Mouse (Mus musculus) spleen, embryonic (tissue): Measurements from ENCODE around the gene Map4k4.

Experiments
- CTCF ChIA-PET: fragments of 350-600 bp; sonication (Branson Sonifier 250); formaldehyde crosslinking; loops from one replicate; lab custom pipeline; 2022; lab: Charles Lee

Gene Map4k4

DNA sequence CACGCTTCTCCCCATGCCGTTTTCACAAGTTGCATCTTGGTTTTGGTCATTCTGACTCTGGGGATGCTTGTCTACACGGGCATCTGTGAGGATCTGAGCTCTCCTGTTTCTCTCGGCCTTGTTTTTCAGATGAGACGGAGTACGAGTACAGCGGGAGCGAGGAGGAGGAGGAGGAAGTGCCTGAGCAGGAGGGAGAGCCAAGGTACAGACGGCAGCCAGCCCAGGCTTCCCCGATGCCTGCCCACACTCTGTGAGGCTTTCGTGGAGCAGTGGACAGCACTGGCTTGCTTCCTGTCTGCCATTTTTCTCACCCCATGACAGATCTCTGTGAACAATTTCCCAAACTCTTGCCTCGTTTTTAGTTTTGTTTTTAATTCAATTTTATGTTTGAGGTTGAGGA is 88.1 kb downstream of the Map4k4 start:
- CTCF ChIA-PET = interaction anchor here (0.7 kb wide), 1 partner anchor 166 kb away, joined by 3 read pairs; no protein-coding TSS in a partner anchor

DNA sequence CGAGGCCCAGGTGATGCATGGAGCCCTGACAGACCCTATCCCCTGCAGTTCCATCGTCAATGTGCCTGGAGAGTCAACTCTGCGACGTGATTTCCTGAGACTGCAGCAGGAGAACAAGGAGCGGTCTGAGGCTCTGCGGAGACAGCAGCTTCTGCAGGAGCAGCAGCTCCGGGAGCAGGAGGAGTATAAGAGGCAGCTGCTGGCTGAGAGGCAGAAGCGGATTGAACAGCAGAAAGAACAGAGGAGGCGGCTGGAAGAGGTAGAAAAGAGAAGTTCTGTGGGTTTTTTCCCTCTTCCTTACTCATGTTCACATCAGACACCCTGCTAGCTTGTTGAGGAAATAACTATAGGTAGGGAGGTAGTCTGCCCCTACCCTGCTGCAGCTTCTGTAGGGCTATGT is 89.3 kb downstream of the Map4k4 start:
- CTCF ChIA-PET = no interaction called here

DNA sequence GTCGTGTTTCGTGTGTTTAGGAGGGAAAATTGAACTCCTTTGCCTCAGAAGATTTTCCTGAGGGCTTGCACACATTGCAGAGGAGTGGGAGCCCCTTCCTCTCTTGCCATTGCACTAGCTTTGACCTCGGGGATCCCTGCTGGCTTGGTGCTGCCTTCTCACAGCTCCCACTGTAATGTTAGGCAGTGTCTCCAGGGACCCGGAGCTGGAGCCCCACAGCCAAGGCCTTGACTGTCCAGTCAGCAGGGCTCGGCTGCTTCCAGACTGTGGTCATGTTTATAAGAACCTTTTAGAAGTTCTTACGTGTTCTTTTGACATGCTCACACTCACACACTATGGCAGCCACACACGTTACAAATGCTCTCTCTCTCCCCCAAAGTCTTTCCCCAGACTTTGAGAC is 93.2 kb downstream of the Map4k4 start:
- CTCF ChIA-PET = interaction anchor here (0.5 kb wide), 1 partner anchor 1147 kb away, joined by 8 read pairs; no protein-coding TSS in a partner anchor

DNA sequence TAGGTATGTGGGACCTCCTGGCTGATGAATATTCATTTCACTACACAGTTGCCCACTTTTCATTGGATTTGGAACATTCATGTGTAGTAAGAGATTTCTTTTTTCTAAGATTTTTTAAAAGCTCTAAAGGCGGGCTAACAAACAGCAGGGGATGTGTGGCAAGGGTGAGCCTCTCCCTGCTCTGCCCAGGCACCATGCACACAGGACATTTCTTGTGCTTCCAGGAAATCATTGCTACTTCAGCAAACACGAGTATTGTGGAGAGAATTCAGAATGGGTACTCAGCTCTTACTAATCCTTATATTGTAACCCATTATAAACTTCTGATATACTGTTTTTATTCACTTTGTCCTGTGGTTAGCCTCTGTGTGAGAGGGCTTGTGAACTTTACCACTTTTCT is 94.9 kb downstream of the Map4k4 start:
- CTCF ChIA-PET = no interaction called here

DNA sequence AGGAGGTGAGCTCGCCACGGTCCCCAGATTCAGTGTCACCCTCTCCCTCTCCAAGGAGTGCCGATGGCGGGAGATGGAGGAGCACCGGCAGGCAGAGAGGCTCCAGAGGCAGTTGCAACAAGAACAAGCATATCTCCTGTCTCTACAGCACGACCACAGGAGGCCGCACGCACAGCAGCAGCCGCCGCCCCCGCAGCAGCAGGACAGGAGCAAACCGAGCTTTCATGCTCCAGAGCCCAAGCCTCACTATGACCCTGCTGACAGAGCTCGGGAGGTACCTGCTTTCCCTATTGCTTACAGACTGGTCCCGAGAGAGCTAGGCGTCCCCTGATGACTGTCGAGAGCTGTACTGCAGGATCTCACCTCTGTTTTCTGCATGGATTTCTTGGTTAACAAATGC is 99.8 kb downstream of the Map4k4 start:
- CTCF ChIA-PET = no interaction called here

DNA sequence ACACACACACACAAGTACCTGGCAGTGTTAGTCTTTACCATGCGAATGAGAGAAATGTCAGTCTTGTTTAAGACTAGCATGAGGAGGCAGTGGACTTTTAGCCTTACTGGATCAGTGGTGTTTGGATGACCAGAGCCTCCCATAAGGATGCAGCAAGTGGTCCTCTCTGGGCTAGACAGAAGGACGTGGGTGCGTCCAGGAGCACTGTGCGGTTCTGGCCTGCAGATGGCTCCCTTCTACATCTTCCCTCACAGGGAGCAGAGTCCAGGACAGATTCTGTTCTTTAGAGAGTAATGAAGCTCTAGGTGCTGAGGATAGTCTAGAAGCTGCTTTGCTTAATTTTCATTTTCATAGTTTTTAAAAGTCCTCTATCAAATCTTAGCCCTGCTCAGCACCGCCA is 100.2 kb downstream of the Map4k4 start:
- CTCF ChIA-PET = no interaction called here

DNA sequence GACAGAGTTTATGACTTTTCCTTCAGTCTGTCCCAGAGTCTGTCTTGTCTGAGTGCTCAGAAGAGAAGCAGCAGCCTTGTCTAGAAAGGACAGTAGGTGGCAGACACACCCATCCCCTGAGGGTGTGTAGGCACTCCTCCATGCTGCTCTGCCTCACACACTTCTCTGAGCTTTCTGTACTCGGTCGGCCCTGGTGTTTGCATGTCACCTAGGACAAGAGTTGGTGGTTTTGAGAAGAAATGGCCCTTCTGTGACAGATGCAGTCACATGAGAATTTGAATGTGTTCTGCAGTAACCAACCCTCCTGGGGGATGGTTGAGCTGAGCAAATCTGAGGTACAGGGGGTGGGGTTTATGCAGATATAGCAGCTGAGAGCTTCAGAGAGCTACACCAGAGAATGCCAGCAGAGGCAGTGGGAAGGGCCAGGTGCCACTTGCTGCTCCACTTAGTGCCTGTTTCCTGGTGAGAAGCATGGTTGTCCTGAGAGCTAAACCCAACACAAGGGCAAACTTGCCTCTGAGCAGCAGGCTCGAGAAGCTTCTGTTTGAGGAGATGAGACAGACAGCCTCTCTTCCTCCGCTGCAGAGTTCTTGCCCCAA is 101.5 kb downstream of the Map4k4 start:
- CTCF ChIA-PET = no interaction called here

DNA sequence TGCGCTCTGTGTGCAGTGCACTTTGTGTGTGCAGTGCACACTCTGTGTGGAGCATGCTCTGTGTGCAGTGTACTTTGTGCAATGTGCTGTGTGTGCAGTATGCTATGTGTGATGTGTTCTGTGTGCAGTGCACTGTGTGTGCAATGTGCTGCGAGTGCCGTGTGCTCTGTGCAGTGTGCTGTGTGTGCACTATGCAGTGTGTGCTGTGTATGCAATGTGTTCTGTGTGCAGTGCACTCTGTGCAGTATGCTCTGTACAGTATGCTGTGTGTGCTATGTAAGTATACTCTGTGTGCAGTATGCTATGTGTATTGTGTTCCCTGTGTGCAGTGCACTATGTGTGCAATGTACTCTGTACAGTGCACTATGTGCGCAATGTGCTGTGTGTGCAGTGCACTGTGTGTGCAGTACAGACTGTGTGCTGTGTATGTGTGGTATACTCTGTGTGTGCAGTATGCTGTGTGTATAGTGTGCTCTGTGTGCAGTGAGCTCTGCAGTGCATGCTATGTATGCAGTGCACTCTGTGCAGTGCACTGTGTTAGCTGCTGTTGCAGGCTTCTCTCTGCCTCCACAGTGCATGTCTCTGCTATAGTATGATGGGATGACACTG is 105.4 kb downstream of the Map4k4 start:
- CTCF ChIA-PET = no interaction called here

DNA sequence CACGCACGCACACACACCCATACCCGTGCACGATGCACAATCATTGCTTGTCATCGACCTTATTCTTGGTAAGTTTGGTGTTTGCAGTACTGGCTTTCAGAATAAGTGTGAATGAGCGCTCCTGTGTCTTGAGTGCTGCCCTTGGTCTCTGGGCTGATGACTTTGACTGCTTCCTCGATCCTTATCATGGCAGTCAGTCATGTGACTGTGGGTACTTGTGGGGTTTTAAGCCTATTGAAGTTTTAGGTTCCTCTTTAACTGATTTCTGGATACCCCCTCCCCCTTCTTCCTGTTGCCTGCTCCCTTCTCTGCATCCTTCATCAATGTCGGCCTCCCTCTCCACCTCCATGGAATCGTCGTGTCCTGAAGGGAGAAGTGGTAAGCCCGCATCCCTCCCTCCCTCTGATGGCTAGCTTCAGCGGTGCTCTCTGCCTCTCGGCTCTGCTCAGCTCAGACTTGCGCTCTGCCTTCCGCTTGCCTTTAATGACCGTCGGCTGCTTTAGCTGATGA is 107.3 kb downstream of the Map4k4 start:
- CTCF ChIA-PET = interaction anchor here (0.6 kb wide), 1 partner anchor 116 kb away, joined by 3 read pairs; no protein-coding TSS in a partner anchor

DNA sequence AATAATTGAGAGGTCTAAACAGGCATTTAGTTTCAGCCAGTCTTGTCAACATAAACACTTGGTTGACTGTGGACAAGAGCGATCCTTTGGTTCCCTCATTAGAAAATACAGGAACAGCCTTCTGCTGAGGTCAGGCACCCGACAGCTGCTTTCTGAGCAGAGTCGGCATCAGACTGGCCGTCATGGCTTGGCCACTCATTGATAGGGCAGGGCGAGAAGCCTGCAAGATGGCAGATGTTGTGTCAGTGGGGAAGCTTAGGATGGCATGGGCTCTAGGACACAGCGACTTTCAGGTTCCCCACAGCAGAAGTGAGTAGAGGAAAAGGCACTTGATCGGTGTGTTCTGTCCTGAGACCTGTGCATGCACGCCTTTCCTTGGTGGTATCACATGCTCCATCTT is 112.0 kb downstream of the Map4k4 start:
- CTCF ChIA-PET = interaction anchor here (0.6 kb wide), 1 partner anchor 160 kb away, joined by 3 read pairs; no protein-coding TSS in a partner anchor

DNA sequence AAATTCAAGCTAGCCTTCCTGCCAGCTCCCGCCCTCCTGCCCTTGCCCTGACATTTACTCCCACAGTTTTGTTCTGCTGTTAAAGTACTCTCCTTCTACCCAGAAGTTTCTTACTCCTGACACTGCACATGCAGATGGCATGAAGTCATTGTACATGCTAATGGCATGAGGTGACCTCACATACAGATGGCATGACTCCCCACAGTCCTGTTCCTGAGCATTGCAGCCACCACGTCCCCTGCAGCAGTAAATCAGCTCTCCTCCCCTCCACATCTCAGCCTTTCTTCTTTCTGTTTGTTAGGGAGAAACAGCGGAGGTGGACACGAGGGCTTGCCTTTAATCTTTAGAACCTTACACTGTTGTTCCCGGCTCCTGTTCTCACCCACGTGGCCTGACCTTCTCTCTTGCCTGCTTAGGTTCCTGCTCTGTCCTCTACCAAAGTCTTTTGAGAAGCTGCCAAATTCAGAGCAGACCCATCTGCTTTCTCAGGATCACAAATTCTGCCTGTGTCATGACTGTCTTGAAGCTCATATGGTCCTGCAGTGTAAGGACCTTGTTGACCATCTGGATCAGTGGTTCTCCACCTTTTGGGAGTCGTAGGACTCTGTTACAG is 114.5 kb downstream of the Map4k4 start:
- CTCF ChIA-PET = no interaction called here

DNA sequence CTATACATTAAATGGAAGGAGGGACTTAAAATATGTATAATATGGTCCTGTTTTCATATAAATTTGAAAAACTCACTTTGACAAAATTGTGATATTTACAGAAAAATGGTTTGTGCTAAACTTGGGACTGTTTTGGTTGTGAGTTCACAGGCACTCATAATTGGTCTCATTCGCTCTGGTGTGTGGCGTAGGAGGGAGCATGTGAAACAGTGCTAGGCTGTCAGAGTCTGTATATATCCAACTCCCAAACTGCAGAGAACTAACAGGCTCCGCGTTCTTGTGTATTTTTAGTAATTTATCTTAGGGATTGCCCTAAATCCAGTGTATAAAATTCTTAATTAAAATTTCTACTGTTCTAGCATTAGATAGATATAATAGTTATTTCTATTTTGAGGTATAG is 120.9 kb downstream of the Map4k4 start:
- CTCF ChIA-PET = no interaction called here

DNA sequence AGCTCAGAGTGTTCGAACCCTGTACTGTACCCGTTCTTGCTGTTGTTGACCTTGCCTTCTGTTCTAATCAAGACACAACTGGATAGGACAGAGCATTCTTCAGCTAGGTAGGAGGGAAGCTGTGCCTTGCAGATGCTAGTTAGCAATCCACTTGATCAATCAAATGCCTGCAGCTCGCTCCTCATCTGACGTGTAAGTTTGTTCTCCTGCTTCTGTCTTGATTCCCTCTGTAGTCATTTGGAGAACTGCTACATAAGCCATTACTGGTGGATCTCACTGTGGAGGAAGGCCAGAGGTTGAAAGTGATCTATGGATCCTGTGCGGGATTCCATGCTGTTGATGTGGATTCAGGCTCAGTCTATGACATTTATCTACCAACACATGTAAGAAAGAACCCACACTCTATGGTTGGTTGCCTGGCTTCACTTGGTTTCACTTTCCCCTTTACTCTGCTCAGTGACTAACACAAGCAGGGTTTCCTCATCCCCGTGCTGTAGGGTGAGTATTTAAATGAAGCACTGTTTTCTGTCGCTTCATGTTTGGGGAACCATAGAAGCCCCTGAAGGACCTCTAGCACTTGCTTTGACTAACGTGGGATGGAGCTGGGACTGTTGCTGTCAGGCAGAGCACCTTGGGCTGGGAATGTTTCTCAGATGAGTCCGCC is 121.9 kb downstream of the Map4k4 start:
- CTCF ChIA-PET = no interaction called here

DNA sequence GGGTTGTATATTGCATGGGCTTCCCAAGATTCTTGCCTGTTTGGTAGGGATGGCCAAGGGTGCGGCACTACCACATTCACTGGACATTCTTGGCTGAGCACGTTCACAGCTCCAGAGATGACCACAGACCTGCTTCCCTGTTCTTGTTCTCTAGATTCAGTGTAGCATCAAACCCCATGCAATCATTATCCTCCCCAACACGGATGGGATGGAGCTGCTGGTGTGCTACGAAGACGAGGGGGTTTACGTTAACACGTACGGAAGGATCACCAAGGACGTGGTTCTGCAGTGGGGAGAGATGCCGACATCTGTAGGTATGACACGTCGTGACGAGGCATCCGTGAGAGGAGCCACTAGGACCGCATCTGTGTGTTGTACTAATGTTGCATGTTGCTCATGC is 122.5 kb downstream of the Map4k4 start:
- CTCF ChIA-PET = no interaction called here

DNA sequence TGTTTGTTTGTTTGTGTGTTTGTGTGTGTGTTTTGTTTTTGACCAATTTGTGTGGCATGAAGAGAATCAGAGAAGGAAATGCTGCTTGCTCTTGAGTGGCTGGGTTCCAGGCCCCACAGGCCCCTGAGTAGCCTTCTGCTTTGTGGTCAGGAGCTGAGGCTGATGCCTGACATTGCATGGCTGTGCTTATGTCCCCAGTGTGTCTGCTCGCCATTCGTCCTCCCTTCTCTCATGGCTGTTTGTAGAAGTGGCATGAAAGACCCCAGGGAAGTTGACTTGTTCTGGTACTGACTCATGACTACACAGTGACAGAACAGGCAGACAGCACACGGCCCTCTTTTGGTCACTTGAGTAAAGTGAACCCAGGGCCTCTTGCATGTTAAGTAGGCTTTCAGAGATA is 123.0 kb downstream of the Map4k4 start:
- CTCF ChIA-PET = no interaction called here

DNA sequence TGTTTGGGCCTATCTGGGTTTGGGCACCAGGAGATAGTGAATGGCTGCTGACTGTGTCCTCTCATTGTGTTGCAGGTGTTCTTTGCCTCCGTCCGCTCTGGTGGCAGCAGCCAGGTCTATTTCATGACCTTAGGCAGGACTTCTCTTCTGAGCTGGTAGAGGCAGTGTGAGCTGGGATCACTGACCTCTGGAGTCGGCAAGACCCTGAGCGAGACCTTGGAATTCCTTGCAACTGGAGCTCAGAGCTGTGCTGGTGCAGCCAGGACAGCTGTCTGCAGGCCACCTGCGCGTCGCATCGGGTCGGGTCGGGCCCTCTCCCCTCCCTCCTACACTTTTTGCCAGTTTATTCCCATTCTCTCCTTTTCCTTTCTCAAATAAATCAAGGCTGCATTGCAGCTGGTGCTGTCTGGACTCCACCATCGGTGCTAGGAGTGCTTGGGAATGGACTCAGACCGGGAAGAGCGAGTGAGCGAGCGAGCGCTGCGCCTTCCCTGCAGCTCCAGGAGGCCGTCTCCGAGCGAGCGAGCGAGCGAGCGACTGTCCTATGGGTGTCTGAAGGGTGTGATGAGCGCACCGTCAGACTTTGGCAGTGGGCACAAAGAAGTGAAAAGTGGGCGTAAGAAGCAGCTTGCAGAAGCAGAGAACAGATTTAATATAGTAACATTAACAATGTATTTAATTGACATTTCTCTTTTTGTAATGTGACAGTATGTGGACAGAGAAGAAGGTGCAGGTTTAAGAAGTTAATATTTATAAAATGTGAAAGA is 124.0 kb downstream of the Map4k4 start:
- CTCF ChIA-PET = no interaction called here

DNA sequence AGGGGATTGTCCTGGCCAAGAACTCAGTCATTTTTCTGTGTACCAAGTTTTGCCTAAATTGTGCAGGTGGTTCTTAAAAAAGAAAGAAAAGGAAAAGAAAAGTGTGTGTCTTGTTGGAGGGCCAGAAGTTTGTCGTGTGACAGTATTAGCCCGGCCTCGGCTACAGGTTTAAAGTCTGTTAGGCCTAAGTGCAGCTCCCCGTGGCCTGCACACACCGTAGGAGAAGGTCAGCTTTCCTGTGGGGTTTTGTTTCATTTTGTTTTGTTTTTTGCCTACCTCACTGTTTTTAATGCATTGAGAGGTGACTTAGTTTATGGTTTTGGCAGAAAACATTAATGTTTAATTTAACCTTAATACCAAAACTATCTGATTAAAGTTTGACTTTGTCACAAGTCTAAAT is 124.7 kb downstream of the Map4k4 start:
- CTCF ChIA-PET = no interaction called here

DNA sequence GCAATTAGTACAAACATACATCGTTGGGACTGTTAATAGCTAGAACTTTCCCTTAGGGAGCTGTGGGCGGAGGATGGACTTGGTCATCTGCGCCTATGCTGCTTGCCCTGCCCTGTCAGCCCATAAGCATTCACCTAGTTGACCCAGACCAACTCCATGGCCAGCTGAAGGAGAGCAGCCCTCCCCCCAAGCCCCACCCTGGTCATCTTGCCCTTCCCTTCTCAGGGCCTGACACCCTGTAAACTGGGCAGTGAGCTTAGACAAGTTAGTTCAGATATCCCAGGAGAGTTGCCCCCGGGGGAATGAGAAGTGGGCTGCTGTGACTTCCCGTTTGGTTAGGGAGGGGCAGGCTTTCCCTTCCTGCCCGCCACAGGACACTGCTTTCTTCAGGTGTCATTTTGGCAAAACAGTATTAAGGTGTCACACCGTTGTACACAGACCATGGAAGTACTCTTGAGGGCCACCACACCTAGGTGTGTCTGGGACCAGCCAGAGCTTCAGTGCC is 126.5 kb downstream of the Map4k4 start:
- CTCF ChIA-PET = no interaction called here

DNA sequence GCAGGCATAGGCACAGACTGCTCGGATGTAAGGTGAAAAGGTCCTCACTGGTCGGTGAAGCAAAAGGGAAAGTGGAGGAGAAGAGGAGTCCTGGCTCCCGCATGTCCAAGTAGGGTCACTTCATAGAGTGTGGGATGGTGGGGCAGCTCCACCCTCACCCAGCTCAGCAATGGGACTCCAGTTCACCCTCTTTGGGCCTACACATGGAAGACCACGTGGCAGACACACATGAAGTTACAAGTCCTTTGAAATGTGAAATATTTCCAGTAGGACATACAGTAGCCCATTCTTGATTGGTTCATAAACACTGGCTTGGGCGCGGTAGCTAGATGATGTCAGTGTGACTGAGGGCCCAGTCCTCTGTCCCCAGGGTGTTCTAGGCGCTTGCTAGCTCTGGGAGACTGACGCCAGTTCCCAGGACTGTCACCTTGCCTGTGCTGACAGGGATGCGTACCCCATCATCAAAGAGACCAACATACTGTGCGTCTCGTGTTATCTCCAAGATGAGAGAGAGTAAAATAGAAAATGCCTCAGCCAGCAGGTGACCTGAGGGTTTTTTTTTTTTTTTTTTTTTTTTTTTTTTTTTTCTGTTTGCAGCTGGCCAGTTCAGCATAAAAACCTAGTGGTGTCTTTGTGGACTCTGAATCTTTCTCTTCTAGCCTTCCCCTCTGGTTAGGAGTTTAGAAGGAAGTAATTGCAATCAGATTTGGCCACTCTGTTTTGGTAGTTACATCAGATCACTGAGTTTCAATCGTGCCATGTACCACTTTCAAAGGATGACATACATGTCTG is 127.7 kb downstream of the Map4k4 start:
- CTCF ChIA-PET = interaction anchor here (0.6 to 0.7 kb wide), 2 partner anchors 10 to 72 kb away, joined by 3 read pairs; no protein-coding TSS in a partner anchor

DNA sequence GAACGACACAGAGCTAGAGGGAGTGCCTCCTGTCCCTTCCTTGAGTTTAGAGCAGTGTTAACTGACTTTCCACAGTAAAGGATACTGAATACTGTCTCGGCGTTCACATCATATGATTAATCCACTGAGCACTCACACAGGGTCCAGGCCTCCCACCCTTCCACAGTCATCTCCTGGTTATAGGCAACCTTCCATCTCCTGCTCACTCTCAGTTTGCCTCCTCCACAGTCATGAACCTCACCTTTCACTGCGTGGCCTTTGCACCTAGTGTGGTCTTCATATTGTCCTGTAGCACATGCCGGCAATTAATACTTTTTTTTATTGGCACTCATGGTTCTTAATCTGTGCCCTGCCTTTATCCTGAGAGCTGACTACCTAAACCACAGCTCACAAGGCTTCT is 128.9 kb downstream of the Map4k4 start:
- CTCF ChIA-PET = no interaction called here
